Comparison of ENCODE assay signal across 8 mouse cellular contexts in the genomic region with DNA sequence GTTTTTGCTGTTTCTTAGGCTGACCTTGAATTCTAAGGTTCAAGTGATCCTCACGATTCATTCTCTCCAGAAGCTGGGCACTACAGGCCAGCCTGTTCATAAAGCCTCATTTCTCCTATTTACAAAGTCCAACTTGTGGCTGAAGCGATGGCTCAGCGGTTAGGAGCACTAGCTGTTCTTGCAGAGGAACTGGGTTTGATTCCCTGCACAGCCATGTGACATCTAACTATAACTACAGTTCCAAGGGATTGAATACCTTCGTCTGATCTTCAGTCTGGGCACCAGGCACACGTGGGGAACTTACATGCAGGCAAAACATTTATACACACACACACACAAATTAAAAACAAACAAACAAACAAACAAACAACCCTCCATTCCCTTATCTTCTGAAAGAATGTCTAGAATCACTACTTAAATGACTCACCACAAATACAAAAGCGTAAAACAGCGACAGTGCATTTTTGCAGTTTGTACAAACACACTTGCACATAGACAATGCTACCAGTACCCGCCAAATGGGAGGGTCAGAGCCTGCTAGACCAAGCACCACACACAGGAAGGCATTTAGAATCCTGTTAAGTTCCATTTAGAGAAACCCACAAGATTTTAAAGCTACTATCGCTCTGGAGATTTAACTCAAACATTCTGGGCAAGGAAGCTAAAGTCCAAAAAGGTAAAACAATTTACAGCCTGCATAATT. TPM values are rescaled to one million over a fixed set of nuclear protein-coding genes. Genes with fewer than 3 reads are reported as not detected.
DNase-seq lines count a peak whose midpoint lies in the region; ATAC-seq lines count a peak whose summit lies in the region.

No protein-coding gene starts in this region.

- H3K27ac ChIP-seq in kidney, embryonic 15.5 days: no peak overlapping the region
- H3K27ac ChIP-seq in hindbrain, embryonic 16.5 days (ENCODE audit: low read depth, low read length): no peak overlapping the region
- H3K27ac ChIP-seq in midbrain, embryonic 16.5 days (ENCODE audit: low read length): peak overlapping the region; percentile 96

- H3K9me3 ChIP-seq in kidney, embryonic 15.5 days (replicated peaks): no peaks in the 10 kb centered on the region
- no peaks in the 10 kb centered on the region for H3K9me3 ChIP-seq in hindbrain, embryonic 16.5 days (ENCODE audit: control insufficient read depth, low read length)
- H3K9me3 ChIP-seq in midbrain, embryonic 16.5 days (replicated peaks; ENCODE audit: control insufficient read depth, low read length, poor library complexity, severe bottlenecking): no peaks in the 10 kb centered on the region

- peaks cover 40% of the 10 kb centered on the region for H3K4me1 ChIP-seq in kidney, embryonic 15.5 days
- peaks cover 31% of the 10 kb centered on the region for H3K4me1 ChIP-seq in hindbrain, embryonic 16.5 days (ENCODE audit: control insufficient read depth, insufficient read depth, low read depth, low read length)
- H3K4me1 ChIP-seq in midbrain, embryonic 16.5 days (ENCODE audit: control insufficient read depth, insufficient read depth, low read length): peaks cover 29% of the 10 kb centered on the region

- H3K36me3 ChIP-seq in kidney, embryonic 15.5 days: no peaks in the 10 kb centered on the region
- H3K36me3 ChIP-seq in hindbrain, embryonic 16.5 days (ENCODE audit: control insufficient read depth, insufficient read depth, low read length): no peaks in the 10 kb centered on the region
- no peaks in the 10 kb centered on the region for H3K36me3 ChIP-seq in midbrain, embryonic 16.5 days (ENCODE audit: control insufficient read depth, insufficient read depth, low read length)

- H3K4me3 ChIP-seq in kidney, embryonic 15.5 days (replicated peaks): peak overlapping the region; percentile 88; the same call in 1 of the 2 replicates
- no peak overlapping the region for H3K4me3 ChIP-seq in hindbrain, embryonic 16.5 days (ENCODE audit: low read length)
- H3K4me3 ChIP-seq in midbrain, embryonic 16.5 days (ENCODE audit: low read depth, low read length): no peak overlapping the region

- H3K9ac ChIP-seq in kidney, embryonic 15.5 days: 0 out of 2 replicates have a peak overlapping the region, but pooled peaks have one; percentile 8
- peak overlapping the region; percentile 28; the same call in 1 of the 2 replicates for H3K9ac ChIP-seq in hindbrain, embryonic 16.5 days (ENCODE audit: low read depth, low read length)
- no peak overlapping the region for H3K9ac ChIP-seq in midbrain, embryonic 16.5 days (ENCODE audit: low read depth, low read length)

- 83% methylated on average over 9 of the region's 9 CpGs for WGBS in kidney, embryonic 15.5 days
- WGBS in hindbrain, embryonic 16.5 days: 82% methylated on average over 9 of the region's 9 CpGs
- WGBS in midbrain, embryonic 16.5 days: 77% methylated on average over 9 of the region's 9 CpGs

- no peak for DNase-seq in kidney, adult 8-10 months
- DNase-seq in adipocyte (ENCODE audit: low spot score): peak; percentile 17
- no peak for DNase-seq in spleen, postnatal 36 days (ENCODE audit: low spot score in 2 of 2)
- no peak for DNase-seq in layer of hippocampus, postnatal 25 days (ENCODE audit: extremely low spot score in 1 of 2, low spot score in 1 of 2)
- DNase-seq in adrenal gland, adult 2 months: no peak

- no peak for ATAC-seq in kidney, embryonic 15.5 days (replicated peaks; ENCODE audit: low FRiP score)
- no peak for ATAC-seq in hindbrain, embryonic 16.5 days
- no peak for ATAC-seq in midbrain, embryonic 16.5 days

- peak overlapping the region; percentile 68 for H3K4me2 ChIP-seq in kidney, embryonic 15.5 days
- H3K4me2 ChIP-seq in hindbrain, embryonic 16.5 days (ENCODE audit: low read length): peak overlapping the region; percentile 62
- H3K4me2 ChIP-seq in midbrain, embryonic 16.5 days (ENCODE audit: low read length): peak overlapping the region; percentile 63

- no peaks in the 10 kb centered on the region for H3K27me3 ChIP-seq in kidney, embryonic 15.5 days
- no peaks in the 10 kb centered on the region for H3K27me3 ChIP-seq in hindbrain, embryonic 16.5 days (replicated peaks; ENCODE audit: control insufficient read depth, insufficient read depth, low read length)
- H3K27me3 ChIP-seq in midbrain, embryonic 16.5 days (ENCODE audit: control insufficient read depth, insufficient read depth, low read depth, low read length): no peaks in the 10 kb centered on the region

RNA-seq across cellular contexts. Expression of gene Znrf2, which starts 1.1 kb away (rescaled TPM):
- polyA plus RNA-seq in kidney, embryonic 15.5 days (2015; fragmentation: Nextera tagmentation; extraction: Ambion mirVana): 4.1 and 4.3 TPM in 2 replicates
- polyA plus RNA-seq in hindbrain, embryonic 16.5 days (2015; fragmentation: Nextera tagmentation; extraction: Ambion mirVana): 5.0 and 5.3 TPM in 2 replicates
- 6.2 and 6.4 TPM in 2 replicates for polyA plus RNA-seq in midbrain, embryonic 16.5 days (2015; fragmentation: Nextera tagmentation; extraction: Ambion mirVana)
- total RNA-seq in layer of hippocampus, postnatal 25 days (2021): 10 to 100 TPM; 24.4 TPM
- total RNA-seq in adrenal gland, adult 2 months (2021): 10 to 100 TPM; 39.2 to 54.0 TPM
- 75.3 and 107 TPM in 2 replicates for polyA plus RNA-seq in adrenal gland, adult 2 months (2012; rRNA removed)

Comparison
In these comparisons a context has a peak if more than half of its experiments do, and no peak if none do; other contexts are left out.
1. RNA of gene Znrf2, which starts 1.1 kb away (polyA plus RNA-seq): 75.3 to 107 TPM in adrenal gland, adult 2 months; 6.2 to 6.4 TPM in midbrain, embryonic 16.5 days, 5.0 to 5.3 TPM in hindbrain, embryonic 16.5 days and 4.1 to 4.3 TPM in kidney, embryonic 15.5 days; every median in the first group is over 10 times any median in the second.
2. Peak in every context shown above with its lines, with median percentiles within 50 percentile points of each other: H3K4me2 ChIP-seq.